Mouse (Mus musculus) NIH3T3 (cell line): ENCODE results near the gene Fance.

Experiments
- DNase-seq: peaks from one replicate; pipeline ENCODE4 v3.0.0-alpha.2; 2012; ENCODE audit warnings: low read depth

Fance gene

DNA sequence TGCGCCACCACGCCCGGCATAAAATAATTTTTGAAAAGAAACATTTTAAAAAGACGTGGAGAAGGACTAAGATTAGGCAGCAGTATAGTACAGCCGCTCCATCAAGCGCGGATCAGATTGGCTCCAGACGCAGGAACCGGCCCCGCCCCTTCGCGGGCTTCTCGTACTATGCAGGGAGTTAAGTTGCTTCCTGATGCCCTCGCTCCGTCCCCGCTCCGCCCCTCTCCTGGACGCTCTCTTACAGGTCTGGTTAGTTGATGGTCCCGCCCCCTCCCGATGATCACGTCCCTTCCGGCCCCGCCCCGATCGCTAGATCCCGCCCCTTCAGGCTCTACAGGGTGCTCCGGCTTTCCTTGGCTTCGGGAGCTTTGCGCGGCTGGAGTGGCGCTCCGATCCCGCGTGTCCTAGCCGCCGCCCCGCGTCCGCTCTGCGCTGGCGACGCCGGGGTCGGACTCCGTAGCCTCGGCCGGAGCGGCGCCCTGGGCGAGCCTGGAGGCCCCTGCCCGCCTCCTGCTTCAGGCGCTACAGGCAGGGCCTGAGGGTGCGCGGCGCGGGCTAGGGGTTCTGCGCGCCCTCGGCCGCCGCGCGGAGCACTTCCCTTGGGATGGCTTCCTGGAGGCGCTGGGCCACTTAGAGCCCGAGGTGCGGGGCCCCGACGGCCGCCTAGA lies at the start of gene Fance:
TSS of gene Fance (plus strand) at position 308 of the 668 bp plus-strand sequence.
- peak; percentile 100 for DNase-seq

DNA sequence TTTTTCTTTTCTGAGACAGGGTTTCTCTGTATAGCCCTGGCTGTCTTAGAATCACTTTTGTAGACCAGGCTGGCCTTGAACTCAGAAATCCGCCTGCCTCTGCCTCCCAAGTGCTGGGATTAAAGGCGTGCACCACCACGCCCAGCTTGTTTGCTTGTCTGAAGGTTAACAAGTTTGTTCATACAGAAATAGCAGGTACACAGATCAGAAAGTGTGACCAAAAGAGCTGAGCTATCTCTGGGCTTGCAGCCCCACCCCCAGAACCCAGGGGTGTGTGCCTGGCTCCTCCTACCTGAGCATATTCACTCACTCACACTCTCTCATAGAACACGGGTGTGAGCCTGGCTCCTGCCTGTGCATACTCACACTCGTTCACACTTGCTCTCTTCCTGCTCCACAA lies 46.1 kb upstream of the Fance start:
- no peak for DNase-seq

DNA sequence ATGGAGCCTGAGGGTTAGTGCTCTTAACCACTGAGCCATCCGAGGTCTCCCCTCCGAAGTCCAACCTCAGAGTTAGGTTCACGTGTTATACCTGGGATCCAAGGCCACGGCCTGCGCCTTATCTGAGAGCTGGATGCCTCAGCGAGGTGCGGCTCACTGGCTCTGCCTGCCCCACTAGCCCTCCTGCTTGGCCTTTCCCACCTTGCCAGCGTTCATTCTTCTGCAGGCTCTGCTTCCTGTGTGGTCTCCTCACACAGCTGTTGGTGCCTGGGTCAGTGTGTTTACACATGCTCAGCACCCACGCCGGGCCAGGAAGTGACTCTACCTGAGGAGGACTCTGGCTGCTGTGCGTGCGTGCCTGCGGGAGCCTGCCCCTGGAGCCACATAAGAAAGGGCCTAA lies 43.2 kb upstream of the Fance start:
- no peak for DNase-seq

DNA sequence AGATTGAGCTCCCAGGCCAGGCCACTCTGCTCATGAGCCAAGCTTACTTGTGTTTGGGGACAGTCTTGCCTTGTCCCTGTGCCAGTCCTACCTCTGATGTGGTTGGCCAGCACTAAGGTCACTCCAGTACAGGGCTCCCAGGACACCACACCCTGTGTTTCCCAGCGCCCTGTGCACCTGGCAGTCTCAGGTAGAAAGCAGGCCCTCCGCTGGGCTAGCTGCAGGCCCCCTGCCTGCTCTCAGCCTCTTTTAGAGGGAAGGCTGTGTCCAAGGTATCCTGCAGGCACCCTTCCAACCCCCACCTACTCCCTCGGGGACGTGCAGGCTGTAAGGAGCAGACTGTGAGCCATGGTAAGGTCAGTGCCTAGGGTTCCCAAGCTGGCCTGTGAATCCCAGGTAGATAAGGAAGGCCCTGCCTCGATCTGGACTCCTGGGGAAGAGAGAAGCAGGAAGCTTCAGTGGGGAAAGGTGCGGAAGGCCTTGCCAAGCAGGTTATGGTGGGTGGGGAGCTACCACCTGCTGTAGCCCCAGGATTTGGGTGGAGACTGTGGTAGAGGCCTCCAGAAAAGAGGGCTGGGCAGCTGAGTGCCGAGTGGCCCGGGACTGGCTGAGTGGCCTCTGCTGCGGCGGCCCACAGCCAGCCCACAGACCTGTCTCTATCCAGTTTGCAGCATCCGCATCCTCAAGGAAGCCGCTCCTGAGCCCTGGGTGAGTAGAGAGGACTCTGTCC lies 41.6 kb upstream of the Fance start:
- no peak for DNase-seq

DNA sequence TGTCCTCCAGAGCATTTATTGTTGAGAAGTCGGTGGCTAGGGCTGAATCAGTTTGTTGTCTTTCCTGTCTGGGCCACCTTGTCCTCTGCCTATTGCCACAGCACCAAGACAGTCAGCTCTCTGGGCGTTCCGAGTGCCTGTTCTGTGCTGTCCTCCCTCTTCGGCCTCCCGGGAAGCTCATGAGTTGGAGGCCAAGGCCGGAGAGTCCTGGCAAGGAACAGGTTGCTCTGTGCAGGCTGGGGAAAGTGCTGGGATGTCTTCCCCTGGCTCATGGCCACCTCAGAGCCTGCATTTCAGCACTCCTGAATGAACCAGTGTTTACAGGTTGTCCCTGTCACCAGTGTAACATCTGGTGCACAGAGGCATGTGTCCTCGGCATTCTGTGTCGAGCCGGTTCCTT lies 41.0 kb upstream of the Fance start:
- DNase-seq: no peak

DNA sequence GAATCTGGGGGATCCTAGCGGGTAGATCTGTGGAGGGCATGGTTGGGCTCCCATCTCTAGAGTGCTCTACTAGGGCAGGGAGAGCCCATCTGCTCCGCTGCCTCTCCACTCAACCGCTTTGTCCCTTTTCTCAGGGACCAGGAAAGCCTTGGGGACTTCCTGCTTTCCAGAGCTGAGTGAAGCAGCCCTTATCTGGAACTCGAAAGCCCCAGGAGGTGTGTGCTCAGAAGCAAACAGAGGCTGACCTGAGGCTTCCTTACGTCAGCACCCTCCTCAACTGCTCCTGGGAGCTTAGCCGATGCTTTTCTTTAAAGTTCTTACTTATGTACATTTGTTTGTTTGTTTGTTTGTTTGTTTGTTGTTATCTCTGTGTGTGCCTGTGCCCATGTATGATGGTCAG lies 40.5 kb upstream of the Fance start:
- no peak for DNase-seq

DNA sequence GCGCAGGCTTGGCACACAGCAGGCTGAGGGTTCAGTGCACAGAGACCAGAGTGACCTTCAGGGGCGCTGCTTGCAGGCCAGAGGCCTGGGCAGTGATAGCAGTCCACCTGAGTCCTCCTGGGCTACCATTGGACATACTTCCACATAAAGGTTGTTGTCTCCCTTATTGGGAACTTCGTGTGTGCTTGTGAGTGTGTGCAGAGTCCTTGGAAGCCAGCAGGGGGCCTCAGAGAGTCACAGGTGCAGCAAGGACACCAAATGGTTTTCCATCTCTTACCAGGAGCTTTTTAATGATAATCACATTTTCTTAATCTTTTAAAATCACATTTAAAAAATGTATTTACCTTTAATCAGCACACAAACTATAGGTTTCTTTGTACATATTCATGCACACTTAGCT lies 38.6 kb upstream of the Fance start:
- peak; percentile 38 for DNase-seq

DNA sequence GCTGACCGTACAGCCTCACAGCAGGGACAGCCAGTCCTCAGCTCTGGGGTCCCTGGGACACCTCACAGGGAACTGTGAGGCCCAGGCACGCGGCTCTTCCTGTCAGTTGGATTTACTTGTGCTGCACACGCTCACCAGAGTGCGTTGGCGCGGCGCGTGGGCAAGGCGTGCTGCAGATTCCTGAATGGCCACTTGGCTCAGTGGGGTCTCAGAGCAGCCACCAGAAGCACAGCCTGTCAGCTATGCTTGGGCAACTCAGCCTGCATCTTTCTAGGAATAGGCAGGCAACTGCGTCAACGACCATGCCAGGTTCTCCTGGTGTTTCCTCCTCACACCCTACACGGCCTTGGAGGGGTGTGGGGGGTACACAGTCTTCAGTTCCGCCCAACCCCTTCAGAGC lies 36.1 kb upstream of the Fance start:
- DNase-seq: no peak

DNA sequence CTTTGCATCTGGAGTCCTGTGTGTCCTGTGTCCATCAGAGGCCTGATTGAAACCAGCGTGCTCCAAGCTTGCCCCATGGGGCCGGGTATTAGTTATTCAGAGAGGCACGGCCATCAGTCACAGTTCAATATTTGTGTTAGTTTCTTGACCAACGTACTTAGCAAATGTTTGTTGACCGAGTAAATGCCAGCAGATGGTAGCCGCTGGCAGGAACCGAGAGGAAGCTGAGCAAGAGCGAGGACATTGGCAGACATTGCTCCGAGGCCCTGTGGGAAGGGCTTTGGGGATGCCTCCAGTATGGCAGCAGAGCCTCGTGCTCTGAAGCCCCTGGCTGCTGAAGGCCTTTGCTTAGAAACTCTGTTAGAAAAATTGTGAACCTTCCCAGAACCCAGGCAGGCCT lies 35.6 kb upstream of the Fance start:
- DNase-seq: no peak

DNA sequence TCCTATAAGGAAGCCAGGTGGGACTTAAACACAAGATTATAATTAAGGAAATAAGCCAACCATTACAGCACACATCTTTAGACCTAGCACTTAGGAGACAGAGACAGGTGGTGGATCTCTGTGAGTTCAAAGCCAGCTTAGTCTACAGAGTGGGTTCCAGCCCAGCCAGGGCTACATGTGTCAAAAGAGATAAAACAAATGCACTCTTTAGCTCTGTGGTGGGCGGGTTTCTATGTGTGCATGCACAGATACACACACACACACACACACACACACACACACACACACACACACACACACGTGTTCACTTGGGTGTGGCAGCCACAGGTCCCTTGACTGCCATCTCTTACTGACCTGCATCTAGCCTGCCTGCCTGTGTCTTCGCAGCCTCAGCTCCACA lies 35.2 kb upstream of the Fance start:
- no peak for DNase-seq

DNA sequence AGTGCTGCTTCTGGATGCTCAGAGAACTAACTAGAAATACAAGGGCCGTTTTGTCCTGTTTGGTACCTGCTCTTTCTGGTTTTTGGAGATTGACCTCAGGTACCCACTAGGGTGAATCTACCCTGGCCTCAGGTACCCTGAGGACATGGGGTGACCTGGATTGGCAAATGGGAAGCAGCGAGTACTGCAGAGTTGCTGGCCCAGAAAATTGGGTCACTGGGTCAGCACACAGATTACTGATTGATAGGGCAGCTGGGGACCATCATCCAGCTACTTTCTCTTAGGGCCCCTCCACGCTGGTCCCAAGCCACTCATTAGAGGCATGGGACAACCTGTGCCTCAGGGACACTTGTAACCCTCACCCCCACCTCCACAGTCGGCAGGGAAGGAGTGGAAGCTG lies 34.1 kb upstream of the Fance start:
- no peak for DNase-seq

DNA sequence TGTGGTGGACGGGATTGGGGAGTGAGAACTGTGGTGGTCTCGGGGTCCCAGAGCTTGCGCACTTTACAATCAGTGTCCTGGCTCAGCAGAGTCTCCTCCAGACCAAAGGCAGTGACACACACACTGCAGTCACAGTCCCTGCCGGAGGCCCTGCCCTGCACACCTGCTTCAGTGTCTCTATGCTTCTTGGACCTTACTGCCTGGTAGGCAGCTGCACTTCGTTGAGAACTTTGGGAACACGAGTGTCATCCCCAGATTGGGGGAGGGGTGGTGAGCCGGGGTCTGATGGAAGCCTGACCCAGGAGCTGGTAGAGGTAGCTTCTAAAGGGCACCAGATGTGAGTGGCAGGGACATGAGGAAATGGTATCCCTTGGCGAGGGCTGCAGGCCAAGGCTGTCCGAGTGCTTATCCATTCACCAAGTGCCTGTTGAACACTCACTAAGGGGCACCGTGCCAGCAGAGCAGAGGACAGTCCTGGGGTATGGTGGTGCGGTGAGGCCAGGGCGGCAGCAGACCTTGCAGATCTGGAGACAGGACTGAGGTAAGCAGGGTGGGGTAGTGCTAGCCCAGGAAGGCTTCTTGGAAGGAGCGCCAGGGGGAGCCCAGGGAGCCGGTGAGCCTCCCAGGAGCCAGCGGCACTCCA lies 33.4 kb upstream of the Fance start:
- DNase-seq: peak; percentile 57

DNA sequence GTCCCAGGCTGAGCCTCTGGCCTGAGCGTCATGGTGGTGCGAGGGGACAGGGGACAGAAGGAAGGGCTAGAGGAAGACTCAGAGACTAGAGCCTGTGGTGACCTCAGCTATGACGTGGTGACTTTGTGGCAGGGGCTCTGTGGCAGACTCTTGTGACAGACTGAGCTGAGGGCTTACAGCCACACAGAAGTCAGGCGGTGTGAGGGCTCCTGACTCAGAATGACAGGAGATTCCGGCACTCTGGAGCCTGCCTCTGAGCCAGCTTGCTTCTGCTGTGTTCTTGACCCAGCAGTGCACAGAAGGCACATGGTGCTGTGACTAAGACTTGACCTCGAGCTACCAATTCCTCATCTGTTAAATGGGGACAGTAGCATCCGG lies 32.9 kb upstream of the Fance start:
- peak; percentile 20 for DNase-seq

DNA sequence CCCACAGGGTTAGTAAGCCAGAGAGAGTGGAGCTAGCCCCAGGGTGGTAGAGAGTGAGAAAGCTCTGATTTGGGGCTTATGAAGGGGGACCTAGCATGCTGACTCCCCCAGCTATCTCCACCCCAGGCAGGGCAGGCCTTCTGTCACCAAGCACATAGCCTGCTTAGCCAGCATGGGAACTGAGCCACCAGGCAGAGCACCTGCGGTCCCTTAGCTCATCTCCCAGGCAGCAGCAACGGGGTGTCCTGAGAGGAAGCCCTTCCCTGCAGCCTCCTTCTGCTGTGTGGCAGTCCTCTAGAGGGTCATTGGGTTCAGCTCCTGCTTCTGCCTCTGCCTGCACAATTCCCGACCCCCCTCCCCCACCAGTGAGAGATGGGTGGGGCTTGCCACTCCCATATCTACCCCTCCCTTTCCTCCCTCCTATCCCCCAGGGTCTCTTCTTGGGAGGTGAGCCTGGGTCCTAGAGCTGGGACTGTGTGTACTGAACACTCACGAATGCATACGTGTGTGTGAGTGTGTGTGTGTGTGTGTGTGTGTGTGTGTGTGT lies 32.4 kb upstream of the Fance start:
- no peak for DNase-seq

DNA sequence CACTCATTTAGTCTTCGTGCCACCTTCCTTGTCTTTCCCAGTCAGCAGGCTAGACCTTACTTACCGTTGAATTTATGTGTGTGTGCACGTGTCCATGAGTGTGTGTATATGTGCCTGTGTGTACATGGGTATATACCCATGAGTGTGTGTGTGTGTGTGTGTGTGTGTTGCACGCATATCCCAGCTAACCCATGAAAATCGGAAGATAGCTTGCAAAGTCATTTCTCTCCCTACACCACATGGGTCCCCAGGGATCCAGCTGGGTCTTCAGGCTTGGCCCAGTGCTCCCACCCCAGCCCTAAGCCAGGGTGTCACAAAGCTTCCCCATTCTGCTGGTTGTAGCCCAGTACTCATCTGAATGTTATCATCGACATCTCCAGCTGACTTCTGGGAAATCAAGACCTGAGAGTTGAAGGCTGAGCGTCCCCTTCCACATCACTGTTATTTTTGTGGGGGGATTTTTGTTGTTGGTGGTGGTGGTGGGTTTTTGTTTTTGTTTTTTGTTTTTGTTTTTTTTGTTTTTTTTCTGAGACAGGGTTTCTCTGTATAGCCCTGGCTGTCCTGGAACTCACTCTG lies 31.4 kb upstream of the Fance start:
- no peak for DNase-seq

DNA sequence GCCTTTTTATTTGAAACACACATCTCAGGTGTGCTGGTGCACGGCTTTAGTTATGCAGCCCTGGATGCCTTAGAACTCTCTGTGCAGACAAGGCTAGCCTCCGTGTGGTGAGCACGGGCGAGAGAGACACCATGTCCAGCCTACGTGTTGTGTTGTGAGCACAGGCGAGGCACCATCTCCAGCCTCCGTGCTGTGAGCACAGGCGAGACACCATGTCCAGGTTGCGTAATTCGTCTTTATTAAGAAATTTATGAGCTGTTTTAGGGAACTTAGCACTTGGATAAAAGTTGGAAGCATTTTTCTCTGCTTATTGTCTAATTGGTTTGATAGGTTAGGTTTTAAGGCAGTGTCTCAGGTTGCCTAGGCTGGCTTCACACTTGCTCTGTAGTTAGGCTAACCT lies 30.1 kb upstream of the Fance start:
- DNase-seq: peak; percentile 28

DNA sequence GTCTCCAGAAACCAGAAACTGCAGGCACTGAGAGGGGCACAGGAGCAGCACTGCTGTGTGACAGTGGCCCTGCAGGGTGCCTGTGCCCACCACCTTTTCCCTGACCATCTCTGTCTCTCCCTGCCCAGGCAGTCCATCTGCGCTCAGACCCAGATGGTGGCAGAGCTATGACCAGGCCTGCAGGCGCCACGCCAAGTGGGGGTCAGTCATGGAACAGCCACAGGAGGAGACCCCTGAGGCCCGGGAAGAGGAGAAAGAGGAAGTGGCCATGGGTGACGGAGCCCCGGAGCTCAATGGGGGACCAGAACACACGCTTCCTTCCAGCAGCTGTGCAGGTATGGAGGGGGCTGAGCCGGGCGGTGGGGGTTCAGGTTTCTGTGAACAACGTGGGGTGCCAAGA lies 27.2 kb upstream of the Fance start:
- no peak for DNase-seq

DNA sequence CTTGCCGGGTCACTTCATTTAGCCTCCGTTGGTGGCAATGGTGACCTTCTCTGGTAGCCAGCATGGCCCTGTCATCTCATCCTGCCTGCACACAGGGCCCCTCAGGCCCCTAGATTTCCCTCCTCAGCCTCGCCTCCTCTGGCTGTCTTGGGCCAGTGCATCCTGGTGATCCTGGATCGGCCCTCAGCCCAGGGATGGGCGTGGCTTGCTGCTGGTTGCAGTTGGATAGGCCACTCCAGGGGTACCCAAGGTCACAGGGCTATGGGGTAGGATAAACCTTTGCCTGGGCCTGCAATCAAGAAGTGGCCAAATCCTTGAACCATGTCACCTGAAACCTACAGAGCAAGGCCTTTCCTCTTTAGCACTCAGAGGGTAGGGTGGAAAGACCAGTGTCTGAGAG lies 26.4 kb upstream of the Fance start:
- DNase-seq: no peak

DNA sequence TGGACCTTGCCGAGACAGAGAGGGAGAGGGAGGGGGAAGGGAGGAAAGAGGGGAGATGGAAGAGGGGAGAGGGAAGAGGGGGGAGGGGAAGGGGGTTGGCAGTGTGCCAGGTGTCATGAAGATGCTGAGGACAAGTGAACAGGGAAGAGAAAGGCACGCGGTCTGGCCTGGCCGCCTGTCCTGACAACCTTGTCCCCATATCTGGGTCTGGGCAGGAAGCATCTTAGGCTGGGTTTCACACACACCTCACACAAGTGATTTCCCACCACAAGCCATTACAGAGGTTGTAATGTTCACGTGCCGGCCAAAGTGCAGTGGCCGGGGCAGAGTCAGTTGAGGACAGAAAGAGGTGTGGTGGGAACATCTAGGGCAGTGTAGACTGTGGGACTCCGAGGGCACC lies 25.7 kb upstream of the Fance start:
- DNase-seq: no peak

DNA sequence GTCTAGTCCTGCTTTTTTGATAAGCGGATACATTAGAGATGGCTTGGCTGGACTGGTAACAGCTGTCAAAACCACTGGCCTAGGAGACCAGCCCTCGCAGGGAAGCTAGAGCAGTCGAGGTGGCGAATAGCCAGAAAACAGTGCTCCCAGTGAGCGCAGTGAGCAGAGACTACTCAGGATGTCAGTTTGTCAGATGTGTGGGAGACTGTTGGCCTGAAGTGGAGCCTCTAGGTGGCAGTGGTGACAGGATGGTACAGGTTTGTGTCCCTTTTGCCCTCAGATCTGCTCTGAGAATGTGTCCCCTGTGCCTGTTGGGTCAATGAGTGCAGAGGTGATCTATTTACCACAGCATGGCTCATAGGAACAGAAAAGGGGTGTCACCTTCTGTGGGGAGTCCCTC lies 25.3 kb upstream of the Fance start:
- DNase-seq: no peak

DNA sequence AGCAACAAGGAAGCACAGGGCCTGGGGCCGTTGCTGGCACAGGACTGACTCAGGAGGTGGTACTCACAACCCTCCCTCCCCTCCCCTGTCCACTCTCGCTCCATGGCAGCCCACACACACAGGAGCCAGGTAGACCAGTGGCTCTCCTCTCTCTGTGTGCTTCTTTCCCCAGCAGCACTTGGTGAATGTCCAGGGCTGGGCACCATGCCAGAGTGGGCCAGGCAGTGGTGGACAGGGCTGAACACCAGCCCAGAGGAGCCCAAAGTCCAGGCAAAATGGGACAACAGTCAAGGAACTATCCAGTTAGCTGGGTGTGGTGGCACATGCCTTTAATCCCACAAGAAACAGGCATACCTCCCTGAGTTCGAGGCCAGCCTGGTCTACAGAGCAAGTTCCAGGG lies 23.1 kb upstream of the Fance start:
- peak; percentile 75 for DNase-seq

DNA sequence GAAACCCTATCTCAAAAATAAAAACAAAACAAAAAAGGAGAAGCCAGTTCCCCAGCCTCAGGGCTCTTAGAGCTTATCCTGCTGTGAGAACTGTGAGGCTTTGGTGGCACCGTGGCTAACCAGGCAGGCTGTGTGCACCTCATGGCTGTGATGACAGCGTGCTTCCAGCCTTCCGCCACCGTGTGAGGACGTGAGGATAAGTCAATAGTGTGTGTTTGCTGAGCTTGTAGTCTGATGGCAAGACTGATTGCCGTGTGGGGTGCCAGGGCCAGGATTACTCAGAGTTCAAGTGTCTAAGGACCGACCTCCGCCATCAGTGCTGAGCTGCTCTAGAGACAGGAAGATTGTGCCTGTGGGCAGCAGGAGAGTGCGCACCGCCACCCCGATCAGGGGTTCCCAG lies 22.6 kb upstream of the Fance start:
- DNase-seq: no peak

DNA sequence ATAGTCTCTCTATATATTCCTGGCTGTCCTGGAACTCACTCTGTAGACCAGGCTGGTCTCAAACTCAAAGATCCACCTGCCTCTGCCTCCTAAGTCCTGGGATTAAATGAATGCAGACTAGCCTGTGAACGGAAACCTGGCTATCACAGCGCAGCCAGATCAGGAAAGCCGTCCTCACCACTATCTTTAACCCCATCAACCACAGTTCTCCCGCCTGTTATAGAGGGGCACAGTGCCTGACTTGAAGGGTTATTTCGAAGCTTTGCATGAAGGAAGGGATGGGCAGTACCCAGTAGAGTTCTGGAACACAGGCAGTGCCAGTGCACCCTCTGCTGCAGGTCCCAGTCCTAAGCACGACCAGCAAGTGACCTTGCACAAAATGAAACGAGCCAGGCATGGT lies 22.0 kb upstream of the Fance start:
- no peak for DNase-seq
